Mouse (Mus musculus): Measurements from ENCODE around the gene Fancd2.

The Fancd2 gene

DNA sequence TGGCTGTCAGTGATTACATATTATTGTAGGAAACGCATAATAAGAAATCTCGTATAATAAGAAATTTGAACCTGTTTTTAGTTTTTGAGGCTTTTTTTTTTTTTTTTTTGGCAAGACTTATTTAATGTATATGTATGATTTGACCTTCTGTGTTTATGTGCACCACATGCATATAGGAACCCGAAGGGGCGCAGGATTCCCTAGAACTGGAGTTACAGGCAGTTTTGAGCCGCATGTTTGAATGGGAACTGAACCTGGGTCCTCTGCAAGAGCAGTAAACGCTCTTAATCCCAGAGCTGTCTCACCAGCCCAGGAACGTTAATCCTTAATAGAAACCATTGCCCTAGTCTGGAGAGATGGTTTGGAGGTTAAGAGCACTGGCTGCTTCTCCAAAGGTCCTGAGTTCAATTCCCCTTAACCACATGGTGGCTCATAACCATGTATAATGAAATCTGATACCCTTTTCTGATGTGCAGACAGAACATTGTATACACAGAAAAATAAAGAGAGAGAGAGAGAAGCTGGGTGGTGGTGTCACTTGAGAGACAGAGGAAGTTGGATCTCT lies 440 bp downstream of the Fancd2 start:
- DNase-seq = no peak

DNA sequence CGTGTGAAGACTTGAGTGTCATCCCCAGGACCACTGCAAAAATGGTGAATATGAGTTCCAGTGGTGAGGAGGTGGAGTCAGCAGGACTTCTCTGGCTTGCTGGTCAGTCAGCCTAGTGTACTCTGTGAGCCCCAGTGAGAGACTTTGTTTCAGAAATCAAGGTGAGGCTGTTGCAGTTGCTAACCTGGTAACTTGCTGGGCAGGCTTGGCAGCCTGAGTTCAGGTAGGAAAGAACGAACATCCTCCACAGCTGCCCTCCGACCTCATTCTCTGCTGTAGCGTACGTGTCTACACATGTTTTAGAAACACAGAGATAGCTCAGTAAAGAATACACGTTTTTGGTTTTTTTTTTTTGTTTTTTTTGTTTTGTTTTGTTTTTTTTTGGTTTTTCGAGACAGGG lies 3.4 kb downstream of the Fancd2 start:
- no peak for DNase-seq

DNA sequence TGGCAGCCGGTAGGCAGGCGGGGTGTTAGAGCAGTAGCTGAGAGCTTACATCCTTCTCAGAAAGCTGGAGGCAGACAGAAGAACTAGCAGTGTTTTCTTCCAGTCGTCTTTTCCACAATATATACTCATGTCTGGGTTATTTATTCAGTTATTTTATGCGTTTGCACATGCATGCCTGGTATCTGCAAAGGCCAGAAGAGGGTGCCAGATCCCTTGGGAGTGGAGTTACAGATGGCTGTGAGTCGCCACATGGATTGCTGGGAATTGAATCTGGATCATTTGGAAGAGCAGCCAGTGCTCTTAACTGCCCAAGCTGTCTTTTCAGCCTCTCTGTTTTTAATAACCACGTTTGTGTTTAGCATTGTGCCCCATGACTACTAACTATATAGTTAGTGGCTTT lies 10.1 kb downstream of the Fancd2 start:
- no peak for DNase-seq

DNA sequence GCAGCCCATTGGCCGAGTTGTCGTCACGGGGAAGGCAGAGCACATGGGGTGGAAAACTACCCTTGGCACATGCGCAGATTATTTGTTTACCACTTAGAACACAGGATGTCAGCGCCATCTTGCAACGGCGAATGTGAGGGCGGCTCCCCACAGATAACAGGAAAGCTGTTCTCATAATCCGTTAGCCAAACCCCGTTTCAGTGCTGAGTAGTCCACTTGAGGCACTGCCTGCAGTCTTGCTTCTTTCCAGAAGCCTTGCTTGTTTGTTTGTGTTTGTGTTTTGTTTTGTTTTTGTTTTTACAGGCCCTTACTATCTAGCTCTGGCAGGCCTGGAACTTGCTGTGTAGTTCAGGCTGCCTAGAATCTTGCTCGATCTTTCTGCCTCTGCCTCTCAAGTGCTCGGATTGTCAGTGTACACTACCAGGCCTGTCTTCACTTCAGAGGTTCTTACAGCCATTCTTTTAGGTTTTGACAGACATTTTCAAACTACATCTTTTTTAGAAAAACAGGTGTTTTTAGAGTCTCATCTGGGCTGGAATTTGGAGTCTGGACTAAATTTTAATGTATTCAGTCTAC lies 12.5 kb downstream of the Fancd2 start:
- DNase-seq = no peak

GRCm38 (mm10) chr6:113559736-113560135 lies 28.3 kb downstream of the Fancd2 start:
- DNase-seq = no peak

DNA sequence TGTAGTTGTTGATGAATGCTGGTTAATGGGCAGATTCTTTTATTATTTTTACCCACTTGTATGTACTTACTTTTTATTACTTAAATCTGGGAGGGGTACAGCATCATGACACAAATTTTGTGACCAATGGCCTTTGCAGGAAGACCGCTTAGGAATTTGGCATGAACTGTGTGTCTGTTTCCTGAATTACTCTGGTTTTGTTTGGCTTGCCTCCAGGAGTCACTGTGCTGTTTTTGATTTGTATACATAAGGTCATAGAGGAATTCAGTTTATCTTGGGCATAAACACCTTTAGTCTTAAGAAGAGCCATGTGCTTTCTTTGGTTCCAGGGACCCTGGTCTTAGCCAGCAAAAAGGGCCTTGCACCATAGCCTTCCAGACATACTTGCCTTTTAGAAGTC lies 33.1 kb downstream of the Fancd2 start:
- DNase-seq = no peak

GRCm38 (mm10) chr6:113576044-113576443 lies 44.6 kb downstream of the Fancd2 start:
- no peak for DNase-seq

DNA sequence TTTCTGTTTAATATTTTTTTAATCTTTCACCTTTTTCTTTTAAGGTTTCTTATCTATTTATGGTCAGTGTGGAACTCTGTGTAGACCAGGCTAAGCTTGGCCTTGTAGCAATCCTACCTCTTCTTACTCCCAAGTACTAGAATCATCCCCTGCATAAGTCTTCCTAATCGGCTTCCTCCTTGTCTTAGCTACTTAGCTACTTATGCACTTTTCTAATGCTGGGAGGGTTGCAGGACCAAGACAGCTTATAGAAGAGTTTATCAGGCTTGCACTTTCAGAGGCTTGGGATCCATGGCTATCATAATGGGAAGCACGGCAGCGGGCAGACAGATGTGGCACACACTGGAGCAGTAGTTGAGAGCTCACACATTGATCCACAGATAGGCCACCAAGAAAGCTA lies 47.8 kb downstream of the Fancd2 start:
- DNase-seq = no peak

DNA sequence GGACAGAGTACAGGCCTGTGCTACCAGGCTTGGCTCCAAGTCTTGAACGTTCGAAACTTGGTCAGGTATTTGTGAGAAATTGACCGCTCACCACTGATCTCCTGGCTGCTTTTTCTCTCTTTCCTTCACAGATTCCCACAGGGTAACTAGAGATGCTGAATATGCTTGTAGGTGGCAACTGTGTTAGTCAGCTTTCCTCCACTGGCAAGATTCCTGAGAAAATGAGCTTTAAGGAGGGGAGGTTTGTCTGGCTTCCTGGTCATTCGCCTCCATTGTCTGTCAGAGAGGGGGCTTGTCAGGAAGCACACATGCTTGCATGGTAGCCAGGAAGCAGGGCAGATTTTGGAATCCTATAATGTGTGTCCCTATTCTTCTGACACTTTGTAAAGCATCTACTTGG lies 51.5 kb downstream of the Fancd2 start:
- no peak for DNase-seq

DNA sequence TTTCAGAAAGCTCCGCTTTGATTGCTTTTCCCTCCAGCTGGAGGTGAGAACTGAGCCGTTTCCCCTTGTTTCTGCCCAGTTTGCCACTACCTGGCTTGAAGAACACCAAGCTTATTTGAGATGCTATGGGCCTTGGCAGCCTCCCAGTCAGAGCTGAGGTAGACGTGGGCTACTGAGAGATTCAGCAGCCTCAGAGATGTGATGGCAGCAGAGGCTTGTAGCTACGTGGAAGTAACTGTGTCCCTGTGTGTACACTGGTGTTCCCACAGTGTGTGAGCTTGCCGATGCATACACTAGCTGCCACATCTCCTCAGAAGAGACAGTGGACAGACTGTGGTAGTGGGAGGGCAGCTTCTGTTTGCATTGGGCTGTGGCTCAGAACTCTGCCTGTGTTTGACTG lies 53.6 kb downstream of the Fancd2 start:
- DNase-seq = no peak

DNA sequence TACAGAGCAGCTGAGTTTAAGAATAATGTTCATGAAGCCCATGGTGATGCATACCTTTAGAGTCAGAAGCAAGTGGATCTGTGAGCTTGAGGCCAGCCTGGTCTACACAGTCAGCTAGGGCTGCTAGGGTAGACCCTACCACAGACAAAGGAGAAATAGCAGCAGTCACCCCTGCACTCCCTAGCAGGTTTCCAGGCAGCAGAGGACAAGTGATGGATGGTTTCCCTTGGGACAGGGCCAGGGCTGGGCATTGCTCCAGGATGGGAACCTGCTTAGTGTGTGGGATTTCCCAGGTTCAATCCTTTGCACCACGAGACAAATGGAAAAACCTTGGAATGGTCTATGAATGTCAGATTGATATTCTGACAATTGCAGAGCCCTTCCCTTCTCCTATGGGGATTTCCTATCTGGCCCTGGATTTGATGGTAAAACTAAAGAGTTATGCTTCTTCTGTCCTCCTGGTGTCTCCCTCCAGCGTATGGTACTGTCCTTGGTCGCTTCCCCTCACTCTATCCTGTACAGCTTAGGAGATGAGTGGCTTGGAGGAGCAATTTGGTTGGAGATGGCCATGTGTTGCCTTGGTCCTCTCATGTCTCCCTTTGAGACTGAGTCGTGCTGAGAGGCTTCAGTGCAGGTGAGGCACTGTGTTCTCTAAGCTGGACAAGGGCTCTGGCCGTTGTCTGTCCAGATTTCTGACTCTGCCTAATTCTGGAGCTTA lies 55.1 kb downstream of the Fancd2 start:
- DNase-seq = no peak

- no peak for DNase-seq
These were observed 61.2 kb downstream of the Fancd2 start for GRCm38 (mm10) chr6:113592637-113593036.

- no peak for DNase-seq
These were observed 66.5 kb downstream of the Fancd2 start for GRCm38 (mm10) chr6:113597945-113598344.

DNA sequence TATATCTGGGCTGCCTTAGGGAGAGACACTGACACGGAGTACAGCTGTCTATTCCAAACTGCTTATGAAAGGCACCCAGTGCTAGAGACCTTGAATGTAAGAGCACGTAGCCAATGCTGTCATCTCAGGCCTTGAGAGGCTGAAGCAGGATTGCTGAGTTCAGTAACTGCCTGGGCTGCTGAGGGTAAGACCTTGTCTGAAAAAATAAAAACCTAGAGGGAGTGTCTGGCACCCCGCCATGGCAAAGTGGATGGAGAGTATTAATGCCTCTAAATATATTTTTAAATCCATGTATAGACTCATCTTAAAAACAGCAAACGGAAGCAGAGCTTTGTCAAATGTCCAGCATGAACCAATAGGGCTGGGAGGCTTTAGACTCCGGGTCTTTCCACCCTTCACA lies 68.4 kb downstream of the Fancd2 start:
- DNase-seq = no peak

DNA sequence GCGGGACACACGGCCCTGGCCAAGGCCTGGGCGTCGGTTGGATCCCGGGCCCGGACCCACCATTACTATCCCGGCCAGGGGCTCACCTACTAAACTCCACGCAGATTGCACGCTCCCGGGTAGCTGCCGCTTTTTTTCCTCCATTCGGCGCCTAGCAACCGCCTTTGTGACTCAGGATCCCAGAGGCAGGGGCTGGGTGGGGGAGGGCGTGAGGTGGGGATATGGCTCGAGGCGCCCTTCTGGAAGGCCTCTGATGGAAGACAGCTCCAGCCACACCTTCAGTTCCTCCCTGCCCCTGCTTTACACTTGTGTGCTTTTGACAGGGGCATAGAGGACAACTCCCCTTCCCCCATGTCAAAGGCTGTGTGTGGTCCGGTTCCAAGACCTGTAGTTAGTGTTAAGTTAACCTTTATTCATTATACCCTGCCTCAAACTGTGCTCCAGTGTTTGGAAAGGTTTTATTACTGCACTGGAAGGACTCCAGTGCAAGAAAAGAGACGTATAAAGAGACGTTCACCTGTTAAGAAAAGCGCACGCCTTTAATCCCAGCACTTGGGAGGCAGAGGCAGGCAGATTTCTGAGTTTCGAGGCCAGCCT lies 69.2 kb downstream of the Fancd2 start, which contains the start of gene Fancd2os:
Fancd2os (minus strand) TSS at position 173 of the 597 bp plus-strand sequence.
- no peak for DNase-seq

GRCm38 (mm10) chr6:113602821-113603220 lies 71.3 kb downstream of the Fancd2 start:
- no peak for DNase-seq

DNA sequence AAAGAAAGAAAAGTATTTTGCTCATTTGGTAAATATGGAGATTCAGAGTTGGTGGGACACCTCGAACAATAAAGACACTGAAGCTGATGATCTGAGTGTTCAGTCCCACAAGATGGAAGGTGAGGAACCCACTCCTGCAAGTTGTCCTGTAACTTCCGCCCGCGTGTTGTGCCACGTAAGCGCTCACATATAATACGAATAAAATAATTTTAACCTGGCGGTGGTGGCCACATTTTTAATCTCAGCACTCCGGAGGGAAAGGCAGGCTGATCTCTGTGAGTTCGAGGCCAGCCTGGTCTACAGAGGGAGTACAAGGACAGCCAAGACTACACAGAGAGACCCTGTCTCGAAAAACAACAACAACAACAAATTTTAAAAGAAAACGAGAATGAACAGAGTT lies 72.5 kb downstream of the Fancd2 start:
- DNase-seq = no peak

DNA sequence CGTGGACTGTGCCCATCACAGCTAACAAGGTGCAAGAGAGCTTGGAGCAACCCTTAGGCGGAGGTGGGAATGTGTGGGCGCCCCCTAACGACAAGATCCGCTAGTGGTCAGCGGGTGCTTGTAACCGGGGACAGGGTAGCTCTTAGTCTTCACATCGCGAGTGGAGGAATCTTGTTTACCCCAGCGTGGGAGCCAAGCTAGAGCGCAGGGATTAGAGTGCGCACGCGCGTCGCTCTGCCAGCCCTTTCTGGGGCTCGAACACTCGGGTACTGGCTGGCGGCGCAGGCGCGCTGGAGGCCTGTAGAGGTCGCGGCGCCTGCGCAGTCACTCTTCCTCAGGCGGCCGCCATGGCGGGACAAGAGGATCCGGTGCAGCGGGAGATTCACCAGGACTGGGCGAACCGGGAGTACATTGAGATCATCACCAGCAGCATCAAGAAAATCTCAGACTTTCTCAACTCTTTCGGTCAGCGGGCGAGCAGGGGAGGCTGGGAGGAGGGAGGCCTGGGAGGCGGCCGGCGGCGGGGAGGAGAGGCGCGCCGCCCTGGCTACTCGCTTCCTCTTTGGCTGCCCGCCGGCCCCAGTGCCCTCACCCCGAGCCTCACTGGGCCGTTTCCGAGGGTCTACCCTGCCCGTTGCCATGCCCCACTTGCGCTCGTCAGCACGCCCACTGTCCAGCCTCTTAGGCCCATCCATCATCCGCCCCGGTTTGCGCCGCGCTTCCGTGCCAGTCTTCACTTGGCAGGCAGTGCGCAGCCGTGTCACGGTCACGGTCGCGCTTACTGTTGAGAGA lies 73.1 kb downstream of the Fancd2 start, which contains the start of gene Brk1:
Brk1 (plus strand) TSS at position 341 of the 792 bp plus-strand sequence.
- DNase-seq = peak; percentile 94

DNA sequence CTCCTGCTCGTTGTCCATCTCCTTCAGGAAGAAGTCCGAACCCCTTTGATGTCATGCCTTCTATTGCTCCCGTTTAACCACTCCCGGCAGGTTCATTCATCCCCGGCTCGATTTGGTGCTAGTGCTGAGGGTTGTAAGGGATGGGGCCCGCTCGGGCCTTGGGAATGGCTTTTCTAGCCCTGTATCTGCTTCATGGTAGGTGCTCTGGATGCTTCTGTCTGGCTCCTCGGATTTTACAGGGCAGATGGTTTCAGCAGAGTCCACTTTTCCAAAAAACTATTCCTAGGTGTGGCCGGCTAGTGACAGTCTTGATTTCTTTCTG lies 73.7 kb downstream of the Fancd2 start:
- DNase-seq = no peak

DNA sequence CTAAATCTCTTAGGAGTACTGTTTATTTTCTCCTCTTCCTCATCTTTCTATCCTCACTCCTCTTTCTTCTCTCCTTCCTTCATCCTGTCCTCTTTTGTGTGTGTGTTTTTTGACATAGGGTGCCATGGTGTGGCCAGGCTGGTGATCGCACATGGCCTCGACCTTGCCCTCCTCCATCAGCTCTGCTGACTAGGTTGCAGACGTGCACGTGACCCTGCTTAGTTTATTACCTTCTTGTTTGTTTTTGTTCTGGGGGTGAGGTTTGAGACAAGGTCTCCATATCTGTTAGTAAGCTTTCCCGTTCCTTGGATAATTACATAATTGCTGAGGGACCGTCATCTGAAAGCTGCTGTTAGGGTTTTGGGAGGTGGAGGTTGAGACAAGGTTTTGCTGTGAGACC lies 77.4 kb downstream of the Fancd2 start:
- DNase-seq = no peak

- DNase-seq = no peak
These were observed 77.8 kb downstream of the Fancd2 start for GRCm38 (mm10) chr6:113609293-113609692.

DNA sequence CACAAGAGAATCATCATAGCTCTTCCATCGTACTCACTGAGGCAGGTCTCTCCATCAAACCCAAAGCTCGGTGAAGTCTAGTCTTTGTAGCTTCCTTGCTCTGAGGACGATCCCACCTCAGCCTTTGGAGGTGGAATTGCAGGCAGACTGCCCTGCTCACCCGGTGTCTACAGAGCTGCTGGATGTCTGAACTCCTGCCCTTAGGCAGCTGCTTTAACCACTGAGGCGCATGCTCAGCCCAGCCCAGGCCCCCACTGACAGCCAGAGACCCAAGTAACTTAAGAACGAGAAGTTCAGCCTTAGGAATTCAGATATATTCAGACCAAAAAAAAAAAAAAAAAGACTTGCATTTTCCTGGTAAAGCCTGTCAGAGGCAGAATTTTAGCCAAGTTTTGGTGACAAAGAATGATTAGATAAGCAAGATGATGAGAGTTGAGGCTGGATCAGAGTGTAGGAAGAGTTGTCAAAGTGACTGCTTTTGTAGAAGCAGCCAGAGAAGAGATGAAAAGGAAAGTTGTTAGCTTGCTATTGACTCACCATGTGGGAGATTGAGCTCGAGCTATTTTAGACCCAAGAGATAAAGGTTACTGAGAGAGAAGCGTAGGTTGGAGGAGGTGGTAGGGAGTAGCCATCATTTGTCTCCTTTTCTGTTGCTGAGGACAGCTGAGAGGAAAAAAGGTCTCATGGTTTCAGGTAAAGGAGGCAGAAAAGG lies 80.9 kb downstream of the Fancd2 start:
- DNase-seq = no peak

DNA sequence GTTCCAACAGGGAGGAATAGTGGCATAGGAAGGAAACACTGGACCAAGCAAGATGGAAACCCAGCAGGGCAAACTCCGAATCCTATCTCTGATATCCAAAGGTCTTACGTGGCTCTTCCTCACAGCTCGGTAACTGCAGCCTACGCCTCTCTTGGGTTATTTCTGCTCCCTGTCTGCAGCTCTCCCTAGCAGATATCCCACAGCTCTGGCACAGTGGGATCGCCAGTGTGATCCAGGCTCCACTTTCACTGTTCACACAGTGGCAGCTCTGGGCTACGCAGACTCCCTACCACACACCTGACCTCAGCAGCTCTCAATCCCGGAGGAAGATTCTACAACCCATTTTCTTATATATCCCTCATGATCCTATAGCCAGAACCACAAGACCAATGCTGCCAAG lies 82.7 kb downstream of the Fancd2 start:
- no peak for DNase-seq

Data from cerebellum, adult 9-11 months (tissue).